Mouse (Mus musculus): ENCODE measurements around the gene Fgf8. TPM values are rescaled to one million over a fixed set of nuclear protein-coding genes. Genes with fewer than 3 reads are reported as not detected.

Fgf8 gene
- total RNA-seq, 2 experiments from 2014 or later: not detected

DNA sequence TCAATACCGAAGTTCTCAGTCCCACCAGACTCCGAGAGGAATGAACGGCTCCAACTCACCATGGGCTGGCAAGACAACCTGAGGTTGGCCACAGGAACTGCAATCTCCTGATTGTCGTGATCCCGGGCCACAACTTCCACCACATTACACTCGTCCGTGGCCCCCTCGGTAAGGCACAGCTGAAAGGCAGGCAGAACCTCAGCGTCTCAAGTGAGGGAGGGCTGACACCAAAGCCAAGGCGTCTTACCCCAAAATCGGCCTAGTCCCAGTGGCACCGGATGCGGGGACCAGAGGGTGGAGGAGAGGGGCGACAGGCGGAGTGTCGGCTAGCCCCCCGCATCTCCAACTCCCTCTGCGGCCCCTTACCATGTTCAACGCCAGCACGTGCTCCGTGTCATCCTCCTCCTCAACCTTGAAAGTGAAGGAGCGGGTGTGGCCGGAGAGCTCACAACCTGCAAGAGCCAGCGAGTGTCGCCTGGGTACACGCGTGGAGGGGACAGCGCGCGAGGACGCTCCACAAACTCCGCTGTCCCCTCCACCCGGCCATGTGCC is 6.1 kb upstream of the Fgf8 start:
- DNase-seq (ENCODE audit: low spot score in 2 of 2): no peak

GRCm38 (mm10) chr19:45748206-45748605 is 5.5 kb upstream of the Fgf8 start:
- DNase-seq (ENCODE audit: low spot score in 2 of 2): no peak

GRCm38 (mm10) chr19:45747028-45747867 is 4.5 kb upstream of the Fgf8 start:
- peak; percentile 87 to 88 for DNase-seq (ENCODE audit: low spot score in 2 of 2)

DNA sequence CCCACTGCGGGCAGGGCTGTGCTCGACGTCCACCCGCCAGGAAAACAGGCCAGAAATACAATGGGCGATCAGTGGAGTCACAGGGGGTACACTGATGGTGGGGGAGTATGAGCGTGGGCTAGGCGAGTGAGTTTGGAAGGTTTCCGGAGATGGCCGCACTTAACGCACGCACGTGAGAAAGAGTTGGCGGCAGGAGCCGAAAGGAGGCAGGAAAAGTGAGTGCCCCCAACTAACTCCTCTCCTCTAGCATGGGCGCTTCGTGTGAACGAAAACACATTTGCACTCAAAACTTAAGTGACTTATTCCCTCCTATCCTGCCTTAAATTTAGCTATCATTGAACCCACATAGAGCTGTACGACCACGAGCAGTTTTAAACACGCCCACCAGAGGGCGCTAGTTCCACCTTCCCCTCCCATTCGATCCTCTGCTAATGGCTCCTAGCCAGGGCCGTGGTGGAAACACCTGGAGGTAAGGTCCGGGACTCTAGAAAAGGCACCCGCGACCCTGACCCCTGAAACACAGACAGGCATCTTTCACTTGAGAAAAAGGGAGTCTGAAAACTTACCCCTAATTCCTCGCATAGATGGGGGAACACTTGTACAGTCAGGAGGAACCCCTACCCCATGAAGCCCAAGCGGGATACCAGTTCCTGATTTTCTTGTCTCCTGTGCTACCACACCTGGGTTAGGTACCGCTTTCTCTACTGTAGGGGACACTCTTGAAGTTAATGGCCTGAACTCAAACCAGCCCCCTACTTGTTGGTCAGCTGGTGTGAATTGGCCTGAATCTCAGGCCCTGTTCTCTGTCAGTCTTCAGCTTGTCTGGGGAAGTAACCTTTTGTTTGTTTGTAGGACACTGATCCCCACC is 3.7 kb upstream of the Fgf8 start:
- DNase-seq (ENCODE audit: low spot score in 2 of 2): peak; percentile 72 to 77

DNA sequence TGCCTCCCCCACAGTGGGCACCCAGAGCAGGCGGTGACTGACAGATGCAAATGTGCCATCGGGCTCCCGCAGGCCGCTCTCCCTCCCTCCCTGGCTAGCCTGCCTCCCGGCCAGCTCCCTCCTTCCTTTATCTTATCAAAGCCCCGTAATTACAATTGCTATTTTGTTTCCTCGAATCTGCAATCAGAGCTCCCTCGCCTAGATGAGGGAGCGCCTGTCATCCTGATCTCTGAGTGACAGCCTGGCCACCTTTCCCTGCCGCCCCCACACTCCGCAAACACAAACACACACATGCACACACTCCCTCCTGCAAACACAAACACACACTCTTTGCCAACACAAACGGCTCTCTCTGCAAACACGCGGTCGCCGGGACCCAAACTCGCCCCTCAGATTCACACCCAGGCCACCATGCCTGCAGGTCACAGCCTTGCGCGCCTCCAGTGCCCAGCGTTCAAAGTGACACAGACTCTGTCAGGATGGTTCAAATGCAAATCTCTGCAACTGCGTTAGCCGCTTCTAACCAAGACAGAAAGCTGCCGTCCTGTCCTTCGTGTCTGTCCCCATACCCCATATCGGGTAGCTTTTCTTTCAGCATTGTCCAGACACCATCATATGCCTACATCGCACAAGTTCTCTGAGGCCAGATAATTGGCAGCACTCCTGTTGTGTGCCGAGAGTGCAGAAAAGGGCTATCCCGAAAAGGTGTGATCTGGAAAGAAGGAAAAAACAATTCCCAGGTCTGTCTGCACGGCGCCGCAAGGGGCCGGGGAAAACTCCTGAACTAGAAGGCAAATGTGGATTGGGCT is 2.8 kb upstream of the Fgf8 start:
- no peak for DNase-seq (ENCODE audit: low spot score in 2 of 2)

DNA sequence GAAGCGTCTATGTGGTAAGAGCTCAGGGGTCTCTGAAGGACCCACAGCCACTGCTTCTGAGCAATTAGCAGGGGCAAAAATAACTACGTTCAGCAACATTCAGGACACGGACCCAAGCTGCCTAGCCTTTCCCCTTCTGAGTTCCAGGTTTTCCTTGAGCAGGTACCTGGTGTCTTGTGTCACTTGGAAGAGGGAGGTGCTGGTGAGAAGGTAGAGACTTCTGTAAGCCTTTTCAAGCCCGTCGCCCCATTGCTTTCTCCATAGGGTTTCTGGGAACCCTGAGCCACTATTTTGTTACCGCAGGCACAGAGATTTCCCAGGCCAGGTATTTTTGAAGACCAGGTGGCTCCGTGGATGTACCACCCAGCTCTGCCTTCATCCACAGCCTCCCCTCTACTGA is 904 bp upstream of the Fgf8 start:
- no peak for DNase-seq (ENCODE audit: low spot score in 2 of 2)

DNA sequence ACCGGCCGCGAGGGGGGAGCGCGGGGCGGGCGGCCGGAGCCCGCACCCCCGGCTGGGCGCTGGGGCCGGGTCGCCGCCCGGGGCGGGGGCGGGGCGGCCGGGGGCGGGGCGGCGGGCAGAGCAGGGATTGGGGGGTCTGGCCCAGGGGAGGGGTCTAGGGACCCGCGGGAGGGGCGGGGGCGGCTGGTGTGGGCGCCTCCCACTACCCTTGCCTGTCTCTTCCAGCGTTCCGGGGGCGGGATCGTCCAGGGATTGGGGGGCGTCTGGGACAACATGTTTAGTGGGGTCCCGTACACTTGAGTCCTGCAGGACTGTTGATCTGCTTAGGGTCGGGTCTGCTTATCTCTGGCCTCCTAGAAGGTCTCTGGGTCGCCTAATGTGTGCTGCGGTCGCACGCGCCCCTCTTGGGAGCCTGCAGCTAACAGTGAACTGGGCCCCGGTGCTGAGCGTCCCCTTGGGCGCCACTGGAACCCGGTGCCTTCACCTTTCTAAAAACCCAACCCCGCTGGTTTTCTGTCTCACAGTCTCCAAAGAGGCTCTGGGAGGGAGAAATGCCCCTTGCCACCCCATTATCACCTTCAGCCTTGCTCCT is 365 bp upstream of the Fgf8 start:
- no peak for DNase-seq (ENCODE audit: low spot score in 2 of 2)

DNA sequence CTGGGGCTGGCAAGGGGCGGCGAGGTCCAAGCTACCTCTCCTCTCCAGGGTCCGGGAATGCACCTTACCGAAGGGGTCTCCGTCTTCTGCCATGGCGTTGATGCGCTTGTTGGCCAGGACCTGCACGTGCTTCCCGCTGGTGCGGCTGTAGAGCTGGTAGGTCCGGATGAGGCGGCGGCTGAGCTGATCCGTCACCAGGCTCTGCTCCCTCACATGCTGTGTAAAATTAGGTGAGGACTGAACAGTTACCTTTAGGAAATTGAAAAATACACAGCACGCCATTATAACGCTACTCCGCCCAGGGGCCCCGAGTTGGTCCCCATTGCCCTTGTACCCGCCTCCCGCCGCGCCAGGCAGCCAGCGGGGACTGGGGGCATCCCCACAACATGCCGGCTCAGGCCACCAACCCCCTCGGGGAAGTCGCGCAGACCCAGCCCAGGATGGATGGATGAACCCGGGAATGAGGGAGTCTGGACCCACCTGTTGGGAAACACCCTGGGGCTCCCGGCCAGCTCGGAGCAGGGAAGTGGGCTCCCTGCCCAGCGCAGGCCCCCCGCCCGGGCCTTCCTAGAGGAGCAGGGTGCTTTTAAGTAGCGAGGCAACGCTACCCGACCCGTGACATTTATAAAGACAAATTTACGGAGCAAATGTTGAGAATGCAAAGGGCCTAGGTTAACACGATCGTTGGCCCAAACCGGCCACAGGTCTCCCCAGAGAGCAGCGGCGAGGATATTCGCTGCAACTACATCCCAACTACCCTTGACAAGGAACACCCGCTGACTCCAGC is 1.1 kb downstream of the Fgf8 start:
- no peak for DNase-seq (ENCODE audit: low spot score in 2 of 2)

DNA sequence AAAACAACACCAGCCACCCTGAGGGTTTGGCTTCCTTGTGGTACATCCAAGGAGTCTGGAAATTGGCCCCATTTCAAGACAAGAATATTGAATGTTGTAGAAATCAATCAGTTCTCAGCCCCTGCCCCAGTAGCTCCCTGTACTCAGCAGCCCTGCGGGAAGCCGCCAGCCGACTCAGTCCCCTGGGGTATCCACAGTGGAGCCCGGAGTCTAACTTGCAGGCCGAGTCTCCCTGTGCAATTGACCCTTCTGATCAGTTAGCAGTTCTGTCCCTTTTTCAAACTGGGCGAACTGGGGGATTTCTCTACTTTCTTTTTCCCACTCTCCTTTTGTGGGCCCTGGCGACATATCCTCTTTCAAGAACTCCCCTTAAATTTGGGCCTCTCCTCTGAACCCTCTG is 1.9 kb downstream of the Fgf8 start:
- DNase-seq (ENCODE audit: low spot score in 2 of 2): no peak

DNA sequence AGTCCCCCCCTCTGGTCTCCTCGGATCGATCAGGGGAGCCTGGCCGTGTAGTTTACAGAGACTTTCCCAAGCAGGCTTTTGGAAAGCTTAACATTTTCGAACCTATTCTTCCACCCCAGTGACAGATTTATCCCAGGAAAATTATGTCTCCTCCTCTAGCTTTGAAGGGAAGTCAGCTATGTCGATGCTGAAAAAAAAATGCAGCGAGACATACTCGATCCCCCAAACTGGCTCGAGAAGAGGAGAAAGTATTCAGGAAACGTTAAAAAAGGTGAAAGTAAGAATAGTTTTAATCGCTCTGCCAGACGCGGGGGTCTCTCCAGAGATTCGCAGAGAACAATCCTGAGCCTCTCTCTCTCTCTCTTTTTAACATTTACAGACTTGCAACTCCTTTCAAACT is 2.5 kb downstream of the Fgf8 start:
- DNase-seq (ENCODE audit: low spot score in 2 of 2): no peak

DNA sequence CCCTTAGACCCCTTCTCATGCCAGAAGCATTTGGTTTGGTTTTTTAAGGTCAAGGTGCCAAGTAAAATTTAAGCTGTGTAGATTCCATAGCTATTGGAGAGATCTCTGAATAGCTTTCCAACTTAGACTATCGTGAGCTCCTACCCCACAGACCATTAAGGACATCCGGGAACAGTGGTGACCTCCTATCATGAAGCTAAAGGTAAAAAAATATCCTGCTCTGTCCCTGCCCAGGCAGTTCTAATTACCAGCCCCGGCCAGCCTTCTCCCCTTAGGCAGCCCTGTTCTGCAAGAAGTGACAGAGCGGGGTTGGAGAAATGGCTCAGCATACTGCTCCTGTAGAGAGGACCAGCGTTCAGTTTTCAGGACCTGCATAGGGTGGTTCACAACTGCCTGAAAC is 4.2 kb downstream of the Fgf8 start:
- no peak for DNase-seq (ENCODE audit: low spot score in 2 of 2)

DNA sequence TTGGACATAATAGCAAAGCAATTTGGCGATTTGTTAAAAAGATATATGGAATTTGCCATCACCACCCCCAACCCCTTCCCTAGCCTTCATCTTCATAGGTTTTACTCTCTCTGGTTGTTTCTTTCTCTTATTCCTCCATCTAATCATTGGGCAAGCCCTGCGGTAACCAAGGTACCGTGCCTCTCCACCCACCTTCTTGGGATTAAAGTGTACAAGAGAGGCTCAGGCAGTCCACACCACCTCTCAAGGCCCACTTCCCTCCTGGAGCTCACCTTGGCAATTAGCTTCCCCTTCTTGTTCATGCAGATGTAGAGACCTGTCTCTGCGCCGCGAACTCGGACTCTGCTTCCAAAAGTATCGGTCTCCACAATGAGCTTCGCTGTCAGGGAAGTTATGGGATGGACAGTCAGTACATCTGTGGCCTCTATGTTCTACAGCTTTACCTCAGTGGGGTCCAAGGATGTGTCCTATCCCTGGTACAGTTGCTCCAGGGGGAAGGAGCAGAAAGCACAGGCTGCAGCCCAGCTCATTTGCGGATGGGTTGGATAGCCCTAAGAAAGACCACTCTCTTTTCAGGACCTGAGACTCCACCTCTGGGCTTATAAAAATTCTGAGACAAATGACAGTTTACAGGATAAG is 4.8 kb downstream of the Fgf8 start:
- DNase-seq (ENCODE audit: low spot score in 2 of 2): no peak

- no peak for DNase-seq (ENCODE audit: low spot score in 2 of 2)
Measured at GRCm38 (mm10) chr19:45737208-45737845, 5.4 kb downstream of the Fgf8 start.

DNA sequence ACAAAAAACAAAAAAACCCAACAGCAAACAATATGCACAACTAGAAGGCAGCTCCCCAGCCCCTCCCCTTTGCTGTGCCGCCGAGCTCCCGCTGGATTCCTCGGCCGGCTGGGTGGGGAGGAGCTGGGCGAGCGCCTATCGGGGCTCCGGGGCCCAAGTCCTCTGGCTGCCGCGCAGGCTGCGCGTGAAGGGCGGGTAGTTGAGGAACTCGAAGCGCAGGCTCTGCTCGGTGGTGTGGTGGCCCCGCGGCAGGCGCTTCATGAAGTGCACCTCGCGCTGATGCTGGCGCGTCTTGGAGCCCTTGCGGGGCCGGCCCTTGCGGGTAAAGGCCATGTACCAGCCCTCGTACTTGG is 5.9 kb downstream of the Fgf8 start:
- DNase-seq (ENCODE audit: low spot score in 2 of 2): peak in 1 of 2 experiments; percentile 9

DNA sequence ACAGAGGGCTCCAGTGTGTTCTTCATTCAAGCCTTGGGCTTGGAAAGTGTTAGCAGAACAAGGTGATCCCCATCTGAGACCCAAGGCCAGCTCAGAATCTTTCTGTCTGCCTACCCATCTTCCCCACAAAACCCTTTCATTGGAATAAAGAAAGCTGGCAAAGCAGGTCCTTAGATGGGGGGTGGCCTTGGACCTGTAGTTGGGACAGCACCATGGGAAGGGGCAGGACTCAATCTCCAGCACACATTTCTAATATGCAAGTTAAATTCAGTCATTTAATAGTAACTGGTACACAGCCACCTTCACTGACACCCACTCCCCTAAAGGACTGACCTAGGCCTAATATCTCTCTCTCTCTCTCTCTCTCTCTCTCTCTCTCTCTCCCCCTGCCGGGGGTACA is 6.5 kb downstream of the Fgf8 start:
- DNase-seq (ENCODE audit: low spot score in 2 of 2): no peak

- DNase-seq (ENCODE audit: low spot score in 2 of 2): no peak
Measured at GRCm38 (mm10) chr19:45734762-45735161, 8.0 kb downstream of the Fgf8 start.

GRCm38 (mm10) chr19:45734191-45734590 is 8.5 kb downstream of the Fgf8 start:
- no peak for DNase-seq (ENCODE audit: low spot score in 2 of 2)

DNA sequence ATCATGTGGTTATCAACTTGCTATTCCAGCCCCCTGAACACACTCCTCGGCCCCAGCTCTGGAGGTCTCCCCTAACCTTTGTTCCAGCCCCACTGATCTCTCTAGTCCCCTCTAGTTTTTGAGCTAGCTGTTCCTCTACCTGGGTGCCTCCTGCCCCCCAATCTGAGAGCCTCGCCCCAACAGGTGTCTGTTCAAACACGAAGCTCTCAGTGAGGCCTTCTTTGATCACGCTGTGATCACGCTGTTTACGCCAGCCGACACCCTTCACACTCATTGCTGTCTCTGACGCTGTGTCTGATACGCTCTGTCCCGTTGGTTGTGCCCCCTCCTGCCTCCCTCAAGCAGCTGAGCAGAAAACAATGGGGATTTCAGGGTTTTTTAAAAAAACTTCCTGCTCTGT is 9.2 kb downstream of the Fgf8 start:
- DNase-seq (ENCODE audit: low spot score in 2 of 2): no peak

DNA sequence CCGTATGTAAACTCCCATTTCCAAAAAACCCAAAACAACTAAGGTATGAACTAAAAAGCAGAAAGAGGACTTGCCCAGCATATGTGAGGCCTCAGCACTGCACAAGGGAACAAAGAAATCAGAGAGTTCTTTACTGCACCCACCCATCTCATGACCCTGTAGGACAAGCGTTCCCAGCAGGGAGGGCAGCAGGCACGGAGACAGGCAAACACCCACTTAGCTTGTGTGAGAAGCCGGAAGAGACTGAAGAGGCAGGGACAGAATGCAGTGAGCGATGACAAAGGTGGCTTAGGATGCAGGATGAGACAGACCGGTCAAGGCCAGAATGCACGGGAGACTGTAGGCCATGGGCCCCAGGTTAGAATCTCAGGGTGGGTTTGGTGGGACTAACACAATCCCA is 11.1 kb downstream of the Fgf8 start:
- no peak for DNase-seq (ENCODE audit: low spot score in 2 of 2)

Measured in left cerebral cortex, adult 18-20 months (tissue).